Mouse (Mus musculus): ENCODE measurements at regions not wholly inside any gene's neighbourhood (a gene's known extent, or its start where the extent isn't known, plus 50 kb on each side); places are given as distances from the start of the nearest gene placed in this dataset.

DNA sequence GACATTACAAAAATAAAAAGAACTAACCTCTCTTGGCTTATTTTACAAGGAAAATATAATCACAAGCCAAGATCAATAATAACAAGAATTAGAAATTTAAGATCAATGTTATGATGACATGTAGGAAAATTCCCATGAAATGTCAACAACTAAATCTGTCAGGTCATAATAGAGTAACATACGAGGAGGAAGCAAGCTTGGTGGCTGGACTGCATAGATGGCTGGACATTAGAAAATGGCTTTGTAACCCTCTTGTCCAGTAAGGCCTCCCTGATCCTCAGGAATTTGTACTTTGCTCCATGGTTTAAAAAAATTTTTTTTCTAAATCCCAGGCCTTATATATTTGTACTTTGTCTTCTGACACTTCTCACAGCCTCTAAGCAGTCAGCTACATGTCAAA, 132.7 kb upstream of the Aoah start:
- Histone ChIP-seq H3K27ac (no peak overlapping the region), H3K27me3 (ENCODE audit: insufficient read depth, low read length) (no peaks in the 10 kb centered on the region), H3K4me3 (replicated peaks; ENCODE audit: low read depth, low read length) (no peak overlapping the region), H3K9me3 (replicated peaks; ENCODE audit: low read length) (no peaks in the 10 kb centered on the region), H3K9ac (ENCODE audit: low read depth, low read length) (no peak overlapping the region), H3K4me1 (replicated peaks; ENCODE audit: insufficient read depth, low read length) (no peaks in the 10 kb centered on the region), H3K4me2 (ENCODE audit: low read length) (no peak overlapping the region), H3K36me3 (ENCODE audit: insufficient read depth, low read length) (no peaks in the 10 kb centered on the region)
- ATAC-seq (replicated peaks; ENCODE audit: low FRiP score, low read depth) (no peak), DNase-seq (ENCODE audit: low spot score) (peak; percentile 53)
- WGBS: 49% methylated on average over 1 of the region's 1 CpGs
- TF ChIP-seq CTCF (IDR thresholded peaks at IDR 0.05; ENCODE audit: low read depth): no peak

DNA sequence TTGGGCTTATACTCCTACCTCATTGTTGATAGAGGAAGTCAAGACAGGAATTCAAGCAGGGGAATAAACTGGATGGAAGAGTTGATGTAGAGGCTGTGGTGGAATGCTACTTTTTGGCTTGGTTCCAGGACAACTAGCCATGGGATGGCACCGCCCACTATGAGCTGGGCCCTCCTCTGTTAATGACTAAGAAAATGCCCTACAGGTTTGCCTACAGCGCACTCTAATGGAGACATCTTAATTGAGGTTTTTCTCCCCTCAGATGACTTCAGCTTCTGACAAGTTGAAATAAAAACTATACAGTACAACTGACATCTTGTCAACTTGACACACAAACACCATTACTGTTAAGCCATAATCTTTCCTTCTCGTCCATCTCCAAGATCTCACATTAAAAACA, 115.2 kb upstream of the Aoah start:
- ATAC-seq (replicated peaks; ENCODE audit: low FRiP score, low read depth) (peak; percentile 43; the same call in 1 of the 2 replicates), DNase-seq (ENCODE audit: low spot score) (peak; percentile 47)
- Histone ChIP-seq H3K9me3 (replicated peaks; ENCODE audit: low read length) (no peaks in the 10 kb centered on the region), H3K9ac (ENCODE audit: low read depth, low read length) (no peak overlapping the region), H3K4me1 (replicated peaks; ENCODE audit: insufficient read depth, low read length) (no peaks in the 10 kb centered on the region), H3K27ac (no peak overlapping the region), H3K27me3 (ENCODE audit: insufficient read depth, low read length) (no peaks in the 10 kb centered on the region), H3K36me3 (ENCODE audit: insufficient read depth, low read length) (no peaks in the 10 kb centered on the region), H3K4me3 (replicated peaks; ENCODE audit: low read depth, low read length) (no peak overlapping the region), H3K4me2 (ENCODE audit: low read length) (no peak overlapping the region)
- peak; percentile 42 for TF ChIP-seq CTCF (IDR thresholded peaks at IDR 0.05; ENCODE audit: low read depth)
- WGBS: 73% methylated on average over 3 of the region's 3 CpGs

DNA sequence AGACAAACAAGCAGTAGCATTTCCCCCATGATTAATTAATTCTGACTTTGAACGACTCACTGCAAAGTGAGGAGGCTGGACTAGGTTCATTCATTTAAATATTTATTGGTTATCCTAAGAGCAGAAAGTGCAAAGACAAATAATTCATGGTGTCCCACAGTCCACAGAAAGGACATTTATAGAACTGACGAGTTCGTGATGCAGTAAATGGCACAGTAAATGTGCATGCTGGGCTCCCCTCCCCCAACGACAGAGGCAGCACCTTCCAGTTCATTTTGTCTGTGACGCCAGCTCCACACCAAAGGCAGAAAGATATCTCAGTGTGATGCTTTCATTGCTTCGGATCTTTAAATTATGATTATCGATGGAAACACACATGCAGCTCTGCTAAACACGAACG, 107.0 kb upstream of the Aoah start:
- TF ChIP-seq CTCF (IDR thresholded peaks at IDR 0.05; ENCODE audit: low read depth): no peak
- Histone ChIP-seq H3K4me2 (ENCODE audit: low read length) (no peak overlapping the region), H3K4me1 (replicated peaks; ENCODE audit: insufficient read depth, low read length) (no peaks in the 10 kb centered on the region), H3K27me3 (ENCODE audit: insufficient read depth, low read length) (no peaks in the 10 kb centered on the region), H3K9me3 (replicated peaks; ENCODE audit: low read length) (no peaks in the 10 kb centered on the region), H3K27ac (no peak overlapping the region), H3K9ac (ENCODE audit: low read depth, low read length) (no peak overlapping the region), H3K4me3 (replicated peaks; ENCODE audit: low read depth, low read length) (no peak overlapping the region), H3K36me3 (ENCODE audit: insufficient read depth, low read length) (no peaks in the 10 kb centered on the region)
- ATAC-seq (replicated peaks; ENCODE audit: low FRiP score, low read depth) (no peak), DNase-seq (ENCODE audit: low spot score) (peak; percentile 28)
- WGBS: 55% methylated on average over 9 of the region's 9 CpGs

DNA sequence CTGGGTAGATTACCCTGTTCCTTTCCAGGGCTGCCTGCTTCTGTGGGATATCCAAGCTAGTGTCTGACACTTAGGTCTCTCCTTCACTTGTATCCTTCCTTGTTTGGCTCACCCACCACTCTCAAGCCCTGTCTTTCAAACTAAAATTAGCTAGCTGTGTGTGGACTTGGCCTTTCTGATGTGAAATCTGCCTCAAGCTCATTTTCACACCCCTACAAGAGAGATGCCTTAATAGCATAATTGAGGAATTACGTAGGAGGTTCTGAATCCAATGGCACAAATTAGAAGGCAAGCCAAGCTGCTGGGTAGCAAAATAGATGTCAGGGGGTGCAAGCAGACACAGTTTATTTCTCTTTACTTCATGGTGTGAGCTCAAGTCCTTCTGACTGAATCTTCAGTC, 106.5 kb upstream of the Aoah start:
- no peaks in the 10 kb centered on the region for H3K36me3 ChIP-seq (ENCODE audit: insufficient read depth, low read length)
- H3K9me3 ChIP-seq (replicated peaks; ENCODE audit: low read length): no peaks in the 10 kb centered on the region
- no peak for TF ChIP-seq CTCF (IDR thresholded peaks at IDR 0.05; ENCODE audit: low read depth)
- no peak overlapping the region for H3K9ac ChIP-seq (ENCODE audit: low read depth, low read length)
- no peak overlapping the region for H3K4me3 ChIP-seq (replicated peaks; ENCODE audit: low read depth, low read length)
- 86% methylated on average over 1 of the region's 1 CpGs for whole genome bisulfite sequencing
- no peaks in the 10 kb centered on the region for H3K4me1 ChIP-seq (replicated peaks; ENCODE audit: insufficient read depth, low read length)
- no peak for DNase-seq (ENCODE audit: low spot score)
- no peak overlapping the region for H3K4me2 ChIP-seq (ENCODE audit: low read length)
- H3K27ac ChIP-seq: no peak overlapping the region
- ATAC-seq (replicated peaks; ENCODE audit: low FRiP score, low read depth): no peak
- no peaks in the 10 kb centered on the region for H3K27me3 ChIP-seq (ENCODE audit: insufficient read depth, low read length)

DNA sequence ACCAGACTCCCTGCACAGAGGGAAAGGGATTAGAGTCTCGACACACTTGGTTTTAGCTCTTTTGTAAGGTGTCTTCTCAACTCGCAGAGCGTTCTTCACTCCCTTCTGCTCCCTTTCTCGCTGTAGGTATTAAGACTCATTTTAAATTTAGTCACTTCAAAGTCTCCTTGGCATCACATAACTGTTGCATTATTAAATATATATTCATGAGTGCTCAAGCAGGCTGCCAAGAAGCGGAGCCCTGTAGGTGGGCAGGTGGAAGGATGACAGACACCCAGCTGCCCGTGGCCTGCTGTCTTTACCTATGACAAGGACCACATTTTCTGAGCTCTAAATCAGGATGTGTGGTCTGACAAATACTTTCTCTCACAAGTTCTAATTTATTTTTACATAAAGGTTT, 82.4 kb upstream of the Aoah start:
- DNase-seq (ENCODE audit: low spot score) (no peak), ATAC-seq (replicated peaks; ENCODE audit: low FRiP score, low read depth) (no peak)
- Histone ChIP-seq H3K9me3 (replicated peaks; ENCODE audit: low read length) (no peaks in the 10 kb centered on the region), H3K9ac (ENCODE audit: low read depth, low read length) (no peak overlapping the region), H3K4me2 (ENCODE audit: low read length) (no peak overlapping the region), H3K27me3 (ENCODE audit: insufficient read depth, low read length) (no peaks in the 10 kb centered on the region), H3K4me3 (replicated peaks; ENCODE audit: low read depth, low read length) (no peak overlapping the region), H3K36me3 (ENCODE audit: insufficient read depth, low read length) (no peaks in the 10 kb centered on the region), H3K4me1 (replicated peaks; ENCODE audit: insufficient read depth, low read length) (no peaks in the 10 kb centered on the region), H3K27ac (no peak overlapping the region)
- 90% methylated on average over 6 of the region's 6 CpGs for WGBS
- TF ChIP-seq CTCF (IDR thresholded peaks at IDR 0.05; ENCODE audit: low read depth): no peak

DNA sequence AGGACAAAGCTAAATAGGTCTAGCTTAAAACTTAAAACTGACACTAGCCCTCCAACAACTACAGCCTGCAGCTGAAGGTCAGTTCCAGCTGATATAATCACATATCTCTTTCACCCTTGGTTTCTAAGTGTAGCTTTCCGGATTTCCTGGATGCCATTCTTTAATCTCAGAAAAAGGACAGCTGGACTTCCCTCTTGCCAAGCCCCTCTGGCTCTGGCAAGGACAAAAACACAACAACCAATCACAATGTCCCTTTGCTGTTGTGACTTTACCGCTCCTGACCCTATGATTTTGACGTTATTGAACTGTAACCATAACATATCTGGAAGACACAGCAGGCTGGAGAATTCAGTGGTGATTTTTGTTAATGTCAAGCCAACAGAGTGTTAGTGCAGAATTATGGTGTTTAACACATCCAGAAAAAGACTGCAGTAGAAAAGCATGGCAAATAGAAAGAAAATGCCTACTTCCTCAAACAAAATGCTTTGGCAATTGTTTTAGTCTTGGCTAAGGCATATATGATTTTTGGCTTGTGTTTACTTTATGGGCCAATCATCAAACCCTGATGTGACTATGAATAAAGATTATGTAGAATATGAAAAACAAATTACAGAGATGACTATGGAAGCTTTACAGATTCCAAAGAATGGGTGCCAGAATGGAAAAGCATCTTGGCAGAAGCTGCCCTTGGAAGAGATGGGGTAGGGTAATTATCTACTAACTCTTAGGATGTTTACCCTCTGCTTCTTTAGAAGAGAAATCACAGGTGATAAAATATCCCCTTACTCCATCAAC, 70.4 kb upstream of the Aoah start:
- ATAC-seq (replicated peaks; ENCODE audit: low FRiP score, low read depth): no peak

DNA sequence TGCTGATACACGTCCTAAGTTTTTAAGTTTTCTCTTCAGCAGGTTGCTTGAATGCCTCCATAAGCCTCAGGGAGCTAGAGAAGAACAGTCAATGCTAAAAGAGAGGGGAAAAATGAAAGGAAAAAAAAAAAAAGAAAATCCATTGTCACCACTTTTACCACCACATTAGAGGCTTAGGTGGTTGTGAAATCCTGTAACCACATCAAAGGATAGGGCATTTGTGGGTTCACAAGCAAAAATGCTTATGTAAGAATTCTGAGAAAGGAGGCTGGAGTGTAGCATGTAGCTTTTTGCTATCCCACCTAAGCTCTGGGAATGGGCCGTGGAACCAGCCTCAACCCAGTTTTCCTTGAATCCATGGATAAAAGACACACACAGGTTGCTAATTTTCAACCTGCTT, 69.5 kb upstream of the Aoah start:
- WGBS: 81% methylated on average over 2 of the region's 2 CpGs
- DNase-seq (ENCODE audit: low spot score) (no peak), ATAC-seq (replicated peaks; ENCODE audit: low FRiP score, low read depth) (no peak)
- no peak overlapping the region for H3K4me3 ChIP-seq (replicated peaks; ENCODE audit: low read depth, low read length)
- no peaks in the 10 kb centered on the region for H3K36me3 ChIP-seq (ENCODE audit: insufficient read depth, low read length)
- H3K27ac ChIP-seq: no peak overlapping the region
- no peak overlapping the region for H3K9ac ChIP-seq (ENCODE audit: low read depth, low read length)
- H3K9me3 ChIP-seq (replicated peaks; ENCODE audit: low read length): no peaks in the 10 kb centered on the region
- TF ChIP-seq CTCF (IDR thresholded peaks at IDR 0.05; ENCODE audit: low read depth): no peak
- H3K27me3 ChIP-seq (ENCODE audit: insufficient read depth, low read length): no peaks in the 10 kb centered on the region
- no peak overlapping the region for H3K4me2 ChIP-seq (ENCODE audit: low read length)
- H3K4me1 ChIP-seq (replicated peaks; ENCODE audit: insufficient read depth, low read length): no peaks in the 10 kb centered on the region

More for the DNA sequence above, 70.4 kb upstream of the Aoah start:
- WGBS: 75% methylated on average over 3 of the region's 3 CpGs
- no peak overlapping the region for H3K4me3 ChIP-seq (replicated peaks; ENCODE audit: low read depth, low read length)
- H3K27me3 ChIP-seq (ENCODE audit: insufficient read depth, low read length): no peaks in the 10 kb centered on the region
- no peak overlapping the region for H3K4me2 ChIP-seq (ENCODE audit: low read length)
- no peaks in the 10 kb centered on the region for H3K36me3 ChIP-seq (ENCODE audit: insufficient read depth, low read length)
- no peaks in the 10 kb centered on the region for H3K9me3 ChIP-seq (replicated peaks; ENCODE audit: low read length)
- TF ChIP-seq CTCF (IDR thresholded peaks at IDR 0.05; ENCODE audit: low read depth): no peak
- no peak for DNase-seq (ENCODE audit: low spot score)
- H3K4me1 ChIP-seq (replicated peaks; ENCODE audit: insufficient read depth, low read length): no peaks in the 10 kb centered on the region
- H3K27ac ChIP-seq: no peak overlapping the region
- H3K9ac ChIP-seq (ENCODE audit: low read depth, low read length): no peak overlapping the region

All from kidney, postnatal 0 days (tissue).